Mouse (Mus musculus) cerebellum, postnatal 14 days (tissue): ENCODE measurements around the gene Wdr25.

Experiments
- DNase-seq, 2 experiments: peaks; one replicate each; pipeline ENCODE4 v3.0.0; 2021; ENCODE audit warnings: mixed read lengths in 2 of 2

Wdr25 gene

DNA sequence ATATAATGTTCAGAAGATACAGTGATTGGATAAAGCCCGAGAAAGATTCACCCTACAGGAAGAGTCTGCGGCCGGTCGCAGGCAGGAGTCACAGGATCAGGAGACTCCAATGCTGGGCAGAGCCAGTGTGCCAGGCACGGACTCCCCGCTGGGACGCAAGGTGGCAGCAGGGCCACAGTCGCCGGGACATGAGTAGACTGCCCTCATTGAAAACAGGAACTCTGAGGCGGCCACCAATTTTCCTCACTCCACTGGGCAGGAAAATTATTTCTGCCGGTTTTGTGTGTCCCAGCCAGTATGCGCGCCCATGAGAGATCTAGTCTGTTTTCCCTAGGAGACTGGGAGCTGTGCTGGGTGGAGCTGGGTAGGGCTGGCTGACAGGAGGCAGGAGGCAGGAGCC is 177.8 kb downstream of the Wdr25 start:
- peak; percentile 76 to 82 for DNase-seq

DNA sequence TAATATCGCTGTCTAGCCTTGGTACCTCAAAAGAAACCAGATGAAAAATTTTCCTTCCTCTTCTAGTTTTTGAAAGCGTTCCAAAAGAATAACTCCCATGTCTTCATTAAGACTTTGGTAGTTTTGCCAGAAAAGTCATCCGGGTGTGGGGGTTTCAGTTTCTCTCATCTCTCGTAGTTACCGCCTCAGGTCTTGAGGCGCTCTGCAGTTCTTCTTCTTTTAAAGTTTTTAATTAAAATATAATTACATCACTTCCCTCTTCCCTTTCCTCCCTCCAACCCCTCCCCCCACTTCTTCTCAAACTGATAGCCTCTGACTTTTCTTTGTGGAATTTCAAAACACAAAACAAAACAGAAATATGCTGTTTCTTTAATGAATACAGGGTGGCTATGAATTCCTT is 180.7 kb downstream of the Wdr25 start:
- DNase-seq: no peak

DNA sequence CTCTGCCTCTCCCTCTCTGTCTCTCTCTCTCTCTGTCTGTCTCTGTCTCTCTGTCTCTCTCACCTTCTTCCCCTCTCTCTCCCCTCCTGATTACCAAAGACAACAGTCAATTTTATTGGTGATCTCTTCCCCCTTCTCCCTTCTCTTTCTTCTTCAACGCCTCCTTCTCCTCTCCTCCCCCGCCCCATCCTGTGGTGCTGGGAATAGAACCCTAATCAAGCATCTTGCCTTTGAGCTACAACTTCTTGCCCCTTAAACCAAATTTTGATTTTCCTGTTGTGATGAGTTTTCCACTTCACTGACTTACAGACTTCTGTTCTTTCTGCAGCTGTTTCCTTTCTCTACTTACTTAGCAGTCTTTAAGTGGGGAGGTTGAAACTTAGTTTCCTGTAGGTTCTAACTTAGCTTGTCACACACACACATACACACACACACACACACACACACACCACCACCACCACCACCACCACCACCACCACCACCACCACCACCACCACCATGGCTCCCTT is 181.4 kb downstream of the Wdr25 start:
- no peak for DNase-seq

DNA sequence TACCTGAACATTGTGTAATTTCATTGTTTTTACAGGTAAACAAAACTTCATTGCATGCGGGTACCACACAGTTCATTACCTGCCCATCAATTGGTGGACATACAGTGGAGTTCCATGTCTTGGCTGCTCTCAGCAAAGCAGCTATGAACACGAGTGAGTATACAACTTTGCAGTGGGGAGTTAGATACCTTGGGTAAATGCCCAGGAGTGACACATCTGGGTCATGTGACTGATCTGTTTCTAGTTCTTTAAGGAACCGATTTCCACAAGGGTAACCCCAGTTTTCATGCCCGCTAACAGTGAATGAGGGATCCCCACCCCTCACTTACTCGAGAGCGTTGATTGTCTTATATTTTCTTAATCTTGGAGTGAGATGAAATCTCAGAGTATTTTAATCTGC is 183.6 kb downstream of the Wdr25 start:
- no peak for DNase-seq
